Mouse (Mus musculus) urinary bladder, postnatal 4 days (tissue): ENCODE measurements around the gene Mypop.

Experiments used
- DNase-seq, 2 experiments: peaks; one replicate each; pipeline ENCODE4 v3.0.0; 2021 to 2022; ENCODE audit warnings: low spot score in 2 of 2

Mypop gene

GRCm38 (mm10) chr7:18990601-18991295, at the start of gene Mypop:
TSS of gene Mypop (plus strand) at chr7:18991245.
- DNase-seq: peak; percentile 99

GRCm38 (mm10) chr7:18942376-18942775, 48.7 kb upstream of the Mypop start:
- DNase-seq: no peak

DNA sequence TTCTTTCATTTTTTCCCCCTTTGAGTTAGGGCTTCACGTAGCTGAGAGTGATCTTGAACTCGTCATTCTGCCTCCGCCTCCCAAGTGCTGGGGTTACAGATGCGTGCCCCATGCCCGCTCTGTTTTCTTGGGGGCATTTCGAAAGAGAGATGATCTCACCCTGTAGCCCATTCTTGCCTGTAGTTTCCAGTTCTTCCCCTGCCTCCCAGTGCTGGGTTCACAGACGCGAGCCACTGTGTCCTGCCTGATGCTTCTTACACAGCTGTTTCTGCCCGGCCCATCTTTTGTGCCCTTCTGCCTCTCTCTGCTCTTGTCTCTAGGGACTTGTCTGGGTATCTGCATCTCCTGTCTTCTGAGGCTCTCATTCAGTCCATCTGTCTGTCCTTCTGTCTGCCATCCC, 48.2 kb upstream of the Mypop start:
- no peak for DNase-seq

DNA sequence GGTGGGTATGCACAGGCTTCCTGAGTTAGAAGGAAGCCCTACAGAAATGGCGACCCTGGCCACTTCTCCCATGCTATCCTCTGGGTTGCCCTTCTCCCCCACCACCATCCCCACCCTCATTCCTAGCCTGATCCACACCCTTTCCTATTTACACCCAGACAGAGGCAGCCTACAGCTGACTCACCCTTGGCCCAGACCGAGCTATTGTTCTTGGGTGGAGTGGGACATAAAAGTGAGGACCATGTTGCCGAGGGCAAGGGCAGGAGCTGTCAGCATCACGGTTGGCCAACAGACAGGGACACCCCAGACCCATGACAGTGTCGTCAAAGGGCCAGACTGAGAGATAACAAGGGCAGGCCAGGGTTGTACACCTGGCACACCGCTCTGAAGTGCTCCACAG, 42.9 kb upstream of the Mypop start:
- DNase-seq: no peak

DNA sequence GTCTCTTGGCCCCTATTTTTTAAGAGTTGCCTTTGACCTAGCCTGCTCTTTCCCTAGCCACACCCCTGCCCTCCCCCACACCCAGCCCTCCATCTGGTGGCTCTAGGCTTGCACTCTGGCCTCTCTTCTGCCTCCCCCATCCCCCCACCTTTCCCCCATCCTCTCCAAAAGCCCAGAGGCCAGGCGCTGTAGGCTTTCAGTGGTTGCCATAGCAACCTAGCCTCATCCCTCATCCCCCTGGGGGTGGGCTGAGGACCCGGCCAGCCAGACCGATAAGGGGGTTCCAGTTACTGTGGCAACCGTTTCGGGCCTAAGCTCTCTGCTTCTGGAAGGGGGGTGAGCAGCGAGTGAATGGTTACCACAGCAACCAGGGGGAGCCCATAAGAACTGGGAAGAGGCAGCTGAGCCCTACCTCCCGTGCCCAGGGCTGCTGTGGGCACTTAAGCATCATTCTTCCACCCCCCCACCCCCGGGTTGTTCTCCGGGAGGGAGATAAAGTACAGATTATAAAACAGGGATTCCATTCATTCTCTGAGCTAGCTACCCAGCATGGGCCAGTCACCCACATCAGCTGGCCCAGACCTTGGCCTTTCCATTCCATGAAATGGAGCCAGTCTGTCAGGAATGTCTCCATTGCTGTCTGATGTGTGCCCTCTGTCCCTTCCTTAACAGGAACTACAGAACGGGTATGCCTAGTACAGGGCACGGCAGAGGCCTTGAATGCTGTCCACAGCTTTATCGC, 41.1 kb upstream of the Mypop start:
- no peak for DNase-seq

DNA sequence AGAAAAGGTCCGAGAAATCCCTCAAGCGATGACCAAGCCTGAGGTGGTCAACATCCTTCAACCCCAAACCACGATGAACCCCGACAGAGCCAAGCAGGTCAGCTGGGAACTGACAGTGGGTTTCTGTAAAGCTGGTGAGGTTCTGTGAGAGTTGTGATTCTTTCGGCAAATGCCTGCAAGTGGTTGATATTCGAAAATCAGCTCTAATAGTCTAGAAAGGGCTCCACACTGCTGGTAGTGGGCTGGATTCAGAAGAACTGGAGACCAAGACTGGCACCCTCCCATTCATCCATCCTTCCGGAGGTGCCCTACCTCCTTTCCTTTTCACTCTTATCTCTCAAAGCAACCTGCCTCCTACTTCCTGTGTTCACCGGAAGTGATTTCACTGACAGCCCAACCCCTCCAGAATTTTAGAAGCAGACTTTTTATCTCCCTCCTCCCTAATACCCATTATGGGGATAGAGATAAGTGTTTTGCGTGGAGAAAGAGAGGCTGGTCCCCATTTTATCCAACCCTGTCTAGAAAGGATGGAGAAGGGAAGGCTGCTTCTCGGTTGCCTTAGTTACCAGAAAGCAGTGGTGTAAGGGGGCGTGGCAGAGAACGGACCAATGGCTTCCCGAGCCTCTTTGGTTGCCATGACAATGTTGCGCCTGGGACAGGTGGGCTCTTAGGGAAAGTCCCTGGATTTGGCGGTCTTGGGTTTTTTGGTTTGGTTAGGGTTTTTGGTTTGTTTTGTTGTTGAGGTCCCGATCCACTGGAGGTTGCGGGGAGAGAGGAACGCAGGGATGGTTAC, 40.3 kb upstream of the Mypop start:
- no peak for DNase-seq

DNA sequence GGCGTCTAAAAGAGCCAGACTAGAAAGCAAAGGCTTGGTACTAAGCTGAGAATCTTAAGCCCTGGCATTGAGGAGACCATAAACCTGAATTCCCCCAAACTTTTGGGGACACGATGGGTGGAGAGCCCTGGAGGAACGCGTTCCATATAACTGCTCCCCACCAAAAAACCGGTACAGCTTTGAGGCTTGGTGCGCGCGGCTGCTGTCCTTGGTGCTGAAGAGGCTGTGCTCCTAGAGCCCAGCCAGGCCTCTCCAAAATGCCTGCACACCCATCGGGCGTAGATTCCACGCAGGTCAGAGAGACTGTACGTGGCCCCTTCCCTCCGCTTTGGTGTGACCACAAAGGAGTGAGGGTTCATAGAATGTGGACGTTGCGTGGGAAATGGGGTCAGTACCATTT, 39.6 kb upstream of the Mypop start:
- DNase-seq: no peak

GRCm38 (mm10) chr7:18957569-18958383, 33.3 kb upstream of the Mypop start:
- peak in 1 of 2 experiments; percentile 43 for DNase-seq

DNA sequence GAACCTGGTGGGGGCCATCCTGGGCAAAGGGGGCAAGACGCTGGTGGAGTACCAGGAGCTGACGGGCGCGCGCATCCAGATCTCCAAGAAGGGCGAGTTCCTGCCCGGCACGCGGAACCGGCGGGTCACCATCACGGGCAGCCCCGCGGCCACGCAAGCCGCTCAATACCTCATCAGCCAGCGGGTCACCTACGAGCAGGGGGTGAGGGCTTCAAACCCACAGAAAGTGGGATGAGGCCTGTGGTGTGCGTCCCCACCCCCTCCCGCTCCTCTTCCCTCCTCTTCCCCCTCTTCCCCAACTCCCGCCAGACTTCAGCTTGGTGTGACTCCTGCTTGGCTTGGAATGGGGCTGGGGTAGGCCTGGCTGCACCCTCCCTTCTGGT, 32.7 kb upstream of the Mypop start:
- no peak for DNase-seq

DNA sequence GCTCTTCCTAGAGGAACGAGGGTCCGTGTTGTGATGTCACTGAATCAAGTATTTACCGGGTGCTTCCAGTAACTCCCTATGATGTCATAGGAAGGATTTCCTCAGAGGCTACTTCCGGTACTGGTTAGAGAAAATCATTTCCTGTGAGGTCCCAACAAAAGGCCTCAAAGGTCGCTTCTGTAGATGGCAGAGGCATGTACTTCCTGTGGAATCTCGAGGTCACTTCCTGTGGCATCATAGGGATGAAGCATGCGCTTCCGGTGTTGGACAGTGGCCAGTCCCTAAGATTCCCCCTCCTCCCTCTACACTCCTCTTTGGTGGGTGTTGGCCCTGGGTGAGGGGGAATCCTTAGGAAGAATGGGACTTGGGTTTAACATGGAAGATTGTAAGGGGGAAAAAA, 31.6 kb upstream of the Mypop start:
- no peak for DNase-seq

- no peak for DNase-seq
Measured at GRCm38 (mm10) chr7:18962171-18962792, 28.8 kb upstream of the Mypop start.

DNA sequence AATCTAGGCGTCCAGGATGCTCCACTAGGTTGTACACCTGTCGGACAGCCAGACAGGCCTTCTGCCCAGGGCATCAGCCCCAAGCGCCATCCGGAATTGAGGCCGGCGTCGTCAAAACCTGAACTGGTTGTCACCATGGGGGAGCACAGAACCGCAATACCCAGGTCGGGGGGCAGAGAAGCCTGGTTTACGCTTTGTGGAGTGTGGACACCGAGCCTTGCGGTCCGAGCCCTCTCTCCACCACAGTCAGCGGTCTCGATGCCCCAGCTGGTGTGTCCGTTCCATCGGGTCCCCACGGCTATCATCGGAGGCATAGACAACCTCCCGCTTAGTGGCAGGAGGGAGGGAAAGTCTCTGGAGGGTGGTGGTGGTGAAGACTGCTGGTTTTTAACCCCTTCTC, 28.2 kb upstream of the Mypop start:
- no peak for DNase-seq

DNA sequence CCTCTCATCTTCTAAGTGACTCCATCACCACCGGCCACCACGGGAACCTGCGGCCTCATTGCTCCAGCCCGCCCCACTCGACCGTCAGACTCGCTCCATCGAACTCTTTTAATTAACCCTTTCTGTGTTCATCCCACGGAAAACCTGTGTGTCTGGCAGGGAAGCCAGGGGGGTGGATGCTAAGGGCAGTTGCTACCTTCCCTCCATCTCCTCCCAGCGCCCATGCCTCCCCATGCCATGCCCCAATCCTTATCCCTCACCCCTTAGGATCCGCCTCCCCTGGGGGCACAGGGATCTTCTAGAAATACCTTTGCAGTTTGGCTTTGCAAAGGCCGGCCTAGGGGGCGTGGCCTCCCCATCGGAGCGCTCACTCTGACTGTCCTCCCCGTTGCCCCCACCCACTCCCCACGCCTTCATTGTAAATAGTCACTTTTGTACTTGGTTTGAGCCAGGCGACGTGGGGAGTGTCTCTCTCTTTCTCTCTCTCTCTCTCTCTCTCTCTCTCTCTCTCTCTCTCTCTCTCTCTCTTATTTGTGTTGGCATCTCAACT, 27.7 kb upstream of the Mypop start:
- no peak for DNase-seq

- DNase-seq: no peak
Measured at GRCm38 (mm10) chr7:18965312-18965711, 25.7 kb upstream of the Mypop start.

DNA sequence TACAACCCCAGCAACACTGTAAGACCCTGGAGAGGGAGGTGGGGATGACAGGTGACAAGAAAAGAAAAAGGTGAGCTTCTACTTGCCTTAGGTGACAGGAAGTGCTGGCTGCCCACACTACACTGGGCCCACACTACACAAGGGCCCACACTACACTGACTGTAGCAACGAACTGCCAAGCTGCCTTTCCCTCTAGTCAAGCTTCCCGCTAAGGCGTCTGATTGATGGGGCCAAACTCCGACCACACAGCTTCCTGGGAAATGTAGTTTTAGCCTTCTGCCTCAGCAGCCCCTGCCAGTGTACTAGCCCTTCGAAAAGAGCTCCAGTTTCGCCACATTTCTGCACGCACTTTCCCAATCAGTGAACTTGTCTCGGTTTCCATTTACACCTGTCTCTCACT, 23.4 kb upstream of the Mypop start:
- DNase-seq: no peak

GRCm38 (mm10) chr7:18970956-18971355, 20.1 kb upstream of the Mypop start:
- no peak for DNase-seq

- DNase-seq: no peak
Measured at GRCm38 (mm10) chr7:18978381-18978780, 12.7 kb upstream of the Mypop start.

DNA sequence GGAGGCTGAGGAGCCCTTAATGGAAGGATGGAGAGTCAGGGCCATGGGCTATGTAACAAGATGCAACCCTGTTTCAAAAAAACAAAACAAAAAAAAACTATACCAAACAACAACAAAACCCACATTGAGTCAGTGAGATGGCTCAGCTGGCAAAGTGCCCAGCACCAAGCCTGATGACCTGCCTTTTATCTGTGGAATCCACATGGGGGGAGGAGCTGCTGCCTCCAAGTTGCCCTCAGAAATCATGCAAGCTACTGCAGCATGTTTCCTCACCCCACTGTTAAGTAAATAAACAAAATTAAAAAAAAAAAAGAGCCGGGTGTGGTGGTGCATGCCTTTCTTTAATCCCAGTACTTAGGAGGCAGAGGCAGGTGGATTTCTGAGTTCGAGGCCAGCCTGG, 4.5 kb upstream of the Mypop start:
- DNase-seq: no peak

DNA sequence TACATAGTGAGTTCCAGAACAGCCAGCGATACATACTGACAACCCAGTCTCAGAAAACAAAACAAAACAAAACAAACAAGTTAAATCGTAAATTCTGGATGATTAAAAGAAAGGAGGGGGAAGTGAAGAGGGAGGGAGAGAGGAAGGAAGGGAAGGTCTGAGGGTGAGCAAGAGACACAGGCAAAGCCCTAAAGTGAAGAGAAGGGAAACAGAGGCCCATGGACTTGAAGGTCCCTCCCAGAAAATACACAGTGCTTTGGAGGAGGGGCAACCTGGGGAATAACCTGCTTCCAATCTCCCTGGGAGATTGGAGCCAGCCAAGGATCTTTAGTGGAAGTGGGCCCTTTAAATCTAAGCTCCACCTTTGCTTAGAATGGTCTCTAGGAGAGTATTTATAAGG, 3.9 kb upstream of the Mypop start, which contains the start of gene Nanos2:
Gene Nanos2, plus strand, starts transcription at position 301 of the 400 bp plus-strand sequence.
- DNase-seq: no peak

DNA sequence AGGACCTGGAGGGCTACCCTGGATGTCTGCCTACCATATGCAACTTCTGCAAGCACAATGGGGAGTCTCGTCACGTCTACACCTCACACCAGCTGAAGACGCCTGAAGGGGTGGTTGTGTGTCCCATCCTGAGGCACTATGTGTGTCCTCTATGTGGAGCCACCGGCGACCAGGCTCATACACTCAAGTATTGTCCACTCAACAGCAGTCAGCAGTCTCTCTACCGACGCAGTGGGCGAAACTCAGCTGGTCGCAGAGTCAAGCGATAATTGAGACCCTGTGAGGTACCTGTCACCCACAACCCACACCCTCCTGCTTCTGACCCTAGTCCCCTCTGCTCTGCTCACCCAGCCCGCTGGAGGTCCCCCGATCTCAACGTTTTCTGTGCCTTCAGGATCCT, 3.3 kb upstream of the Mypop start:
- no peak for DNase-seq

DNA sequence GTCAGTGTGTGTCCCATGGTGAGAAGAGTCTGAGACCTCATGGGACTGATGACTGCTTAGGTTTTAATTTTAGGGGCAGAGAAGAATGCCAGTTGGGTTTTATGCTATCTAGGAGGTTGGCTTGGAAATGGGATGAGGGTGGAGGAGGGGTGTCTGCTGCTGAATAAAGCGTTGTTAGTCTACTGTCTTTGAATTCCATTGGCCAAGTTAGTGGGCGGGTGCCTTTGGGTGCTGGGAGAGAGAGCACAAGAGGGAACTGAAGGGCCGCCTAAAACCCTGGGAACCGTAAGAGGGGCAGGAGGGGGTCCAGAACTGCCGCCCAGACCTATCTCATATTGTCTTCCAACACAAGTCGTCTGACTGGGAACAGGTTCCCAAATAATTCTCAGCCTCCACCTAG, 2.3 kb upstream of the Mypop start:
- DNase-seq: no peak
